Mouse (Mus musculus): ENCODE measurements at regions not wholly inside any gene's neighbourhood (a gene's known extent, or its start where the extent isn't known, plus 50 kb on each side); places are given as distances from the start of the nearest gene placed in this dataset.

- Histone ChIP-seq H3K27me3 (ENCODE audit: control insufficient read depth, insufficient read depth, low read length) (no peaks in the 10 kb centered on the region), H3K4me3 (ENCODE audit: low read depth, low read length) (no peak overlapping the region), H3K27ac (ENCODE audit: low read depth, low read length) (no peak overlapping the region), H3K9me3 (ENCODE audit: control insufficient read depth, low read length) (no peaks in the 10 kb centered on the region), H3K4me1 (ENCODE audit: control insufficient read depth, insufficient read depth, low read length) (peaks cover 5% of the 10 kb centered on the region; the same call in 1 of the 2 replicates), H3K4me2 (ENCODE audit: low read depth) (no peak overlapping the region), H3K9ac (ENCODE audit: low read length) (no peak overlapping the region), H3K36me3 (ENCODE audit: control insufficient read depth, insufficient read depth, low read length) (no peaks in the 10 kb centered on the region)
- WGBS: 80% methylated on average over 6 of the region's 6 CpGs
- ATAC-seq (ENCODE audit: insufficient read depth, low FRiP score, low TSS enrichment): no peak
- no peak for DNase-seq (ENCODE audit: low spot score)
Observed at GRCm38 (mm10) chr14:67133221-67133620, 1124.2 kb upstream of the Gulo start.

GRCm38 (mm10) chr14:67127118-67127517, 1118.1 kb upstream of the Gulo start:
- no peaks in the 10 kb centered on the region for H3K4me1 ChIP-seq (ENCODE audit: control insufficient read depth, insufficient read depth, low read length)
- no peak overlapping the region for H3K9ac ChIP-seq (ENCODE audit: low read length)
- no peaks in the 10 kb centered on the region for H3K27me3 ChIP-seq (ENCODE audit: control insufficient read depth, insufficient read depth, low read length)
- no peak overlapping the region for H3K27ac ChIP-seq (ENCODE audit: low read depth, low read length)
- no peak for DNase-seq (ENCODE audit: low spot score)
- no peaks in the 10 kb centered on the region for H3K9me3 ChIP-seq (ENCODE audit: control insufficient read depth, low read length)
- H3K4me2 ChIP-seq (ENCODE audit: low read depth): no peak overlapping the region
- H3K4me3 ChIP-seq (ENCODE audit: low read depth, low read length): no peak overlapping the region
- 80% methylated on average over 7 of the region's 7 CpGs for WGBS
- no peak for ATAC-seq (ENCODE audit: insufficient read depth, low FRiP score, low TSS enrichment)
- H3K36me3 ChIP-seq (ENCODE audit: control insufficient read depth, insufficient read depth, low read length): no peaks in the 10 kb centered on the region

- no peak overlapping the region for H3K27ac ChIP-seq (ENCODE audit: low read depth, low read length)
- no peak for DNase-seq (ENCODE audit: low spot score)
Observed at GRCm38 (mm10) chr14:67126254-67126653, 1117.2 kb upstream of the Gulo start.

GRCm38 (mm10) chr14:67123300-67123699, 1114.3 kb upstream of the Gulo start:
- Histone ChIP-seq H3K4me2 (ENCODE audit: low read depth) (no peak overlapping the region), H3K27ac (ENCODE audit: low read depth, low read length) (no peak overlapping the region), H3K9me3 (ENCODE audit: control insufficient read depth, low read length) (no peaks in the 10 kb centered on the region), H3K4me1 (ENCODE audit: control insufficient read depth, insufficient read depth, low read length) (no peaks in the 10 kb centered on the region), H3K36me3 (ENCODE audit: control insufficient read depth, insufficient read depth, low read length) (no peaks in the 10 kb centered on the region), H3K4me3 (ENCODE audit: low read depth, low read length) (no peak overlapping the region), H3K27me3 (ENCODE audit: control insufficient read depth, insufficient read depth, low read length) (no peaks in the 10 kb centered on the region), H3K9ac (ENCODE audit: low read length) (no peak overlapping the region)
- no peak for ATAC-seq (ENCODE audit: insufficient read depth, low FRiP score, low TSS enrichment)
- WGBS: 81% methylated on average over 7 of the region's 7 CpGs
- no peak for DNase-seq (ENCODE audit: low spot score)

More at GRCm38 (mm10) chr14:67126254-67126653, 1117.2 kb upstream of the Gulo start:
- no peak for ATAC-seq (ENCODE audit: insufficient read depth, low FRiP score, low TSS enrichment)
- Histone ChIP-seq H3K27me3 (ENCODE audit: control insufficient read depth, insufficient read depth, low read length) (no peaks in the 10 kb centered on the region), H3K9ac (ENCODE audit: low read length) (no peak overlapping the region), H3K36me3 (ENCODE audit: control insufficient read depth, insufficient read depth, low read length) (no peaks in the 10 kb centered on the region), H3K4me3 (ENCODE audit: low read depth, low read length) (no peak overlapping the region), H3K4me2 (ENCODE audit: low read depth) (no peak overlapping the region), H3K9me3 (ENCODE audit: control insufficient read depth, low read length) (no peaks in the 10 kb centered on the region), H3K4me1 (ENCODE audit: control insufficient read depth, insufficient read depth, low read length) (no peaks in the 10 kb centered on the region)
- WGBS: 68% methylated on average over 6 of the region's 6 CpGs
